Mouse (Mus musculus) mouse trophoblast stem cell (cell line): ENCODE measurements around the gene Rbfox3.
"Not testable (repeated sequence)": the region's sequence is repeated elsewhere in the genome, so short reads cannot be mapped to it uniquely, and the experiment has no call there.

ENCODE experiments used
- in situ Hi-C, 2 experiments: fragments of 300-500 bp; cut with MseI, MboI; formaldehyde crosslinking; loops; 2 replicates in 1 of 2; 3 replicates in 1 of 2; pipeline ENCODE4 v1.15.1; 2025

The Rbfox3 gene

DNA sequence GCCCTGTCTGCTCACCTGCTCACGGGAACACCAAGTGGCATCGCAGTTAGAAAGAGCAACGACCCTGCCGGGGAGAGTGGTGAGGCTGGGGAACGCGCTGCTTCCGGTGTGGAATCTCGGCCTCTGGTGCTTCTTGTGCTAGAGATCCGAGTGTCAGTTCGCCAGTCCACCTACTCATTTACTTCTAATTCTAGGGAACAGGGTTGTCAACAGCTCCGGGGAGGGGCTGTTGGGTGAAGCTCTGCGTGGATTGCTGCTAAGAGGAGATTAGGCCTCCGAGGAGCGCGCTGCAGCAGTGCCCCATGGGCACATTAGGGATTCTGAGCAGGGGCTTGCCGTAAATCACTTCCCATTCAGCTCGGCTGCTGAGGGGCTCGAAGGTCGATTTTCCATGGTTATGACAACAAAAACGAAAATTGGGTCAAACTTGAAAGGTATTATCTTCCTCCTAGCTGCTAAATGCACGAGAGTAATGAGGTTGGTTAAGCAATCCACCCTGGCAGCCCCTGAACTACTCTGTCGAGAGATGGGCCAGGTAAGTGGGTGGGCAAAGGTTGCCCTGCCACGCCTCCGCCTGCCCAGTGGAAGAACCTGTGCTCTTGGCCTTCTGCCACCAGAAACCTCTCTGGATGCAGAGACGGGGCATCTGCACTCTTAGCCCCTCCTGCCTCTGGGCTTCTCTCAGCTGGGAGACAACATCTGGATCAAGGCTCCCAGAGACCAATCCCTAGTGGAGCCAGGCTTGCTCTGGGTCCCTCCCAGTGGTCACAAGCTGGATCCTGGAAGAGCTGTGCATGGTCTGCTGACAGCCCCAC is 85.9 kb downstream of the Rbfox3 start:
- in situ Hi-C loops = no loop called here

DNA sequence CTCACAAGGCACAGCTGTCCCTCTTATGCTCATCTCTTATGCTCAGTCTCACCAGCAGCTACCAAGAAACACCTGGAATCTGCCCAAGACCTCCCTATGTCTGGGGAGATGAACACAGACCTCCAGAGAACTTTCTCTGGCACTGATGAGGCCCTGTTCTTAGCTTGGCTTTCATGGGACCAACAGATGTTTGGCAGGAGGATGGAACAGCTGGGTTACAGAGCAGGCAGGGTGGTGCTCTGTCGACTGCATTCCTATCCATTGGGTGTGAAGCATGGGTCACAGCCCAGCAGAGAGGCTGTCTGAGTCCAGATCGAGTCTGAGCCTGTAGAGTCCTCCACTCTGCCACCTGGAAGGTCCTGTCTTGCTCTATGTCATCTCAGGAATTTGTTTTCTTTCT is 90.0 kb downstream of the Rbfox3 start:
- in situ Hi-C loops = no loop called here

DNA sequence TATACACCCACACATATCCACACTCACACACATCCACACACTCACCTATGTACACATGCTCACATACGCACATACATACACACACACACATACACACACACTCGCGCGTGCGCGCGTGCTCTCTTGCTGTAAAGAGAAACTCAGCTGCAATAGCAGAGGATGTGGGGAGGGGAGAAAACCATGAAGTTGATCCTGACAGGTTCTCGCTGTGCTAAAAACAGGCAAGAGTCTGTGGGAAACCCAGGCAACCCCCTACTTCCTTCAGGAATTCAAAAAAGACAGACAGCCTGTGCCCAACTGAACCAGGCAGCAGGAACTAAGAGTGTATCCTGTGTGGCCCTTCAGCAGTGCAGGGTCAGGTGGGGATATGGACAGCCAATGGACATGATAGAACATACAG is 92.9 kb downstream of the Rbfox3 start:
- in situ Hi-C loops = no loop called here

DNA sequence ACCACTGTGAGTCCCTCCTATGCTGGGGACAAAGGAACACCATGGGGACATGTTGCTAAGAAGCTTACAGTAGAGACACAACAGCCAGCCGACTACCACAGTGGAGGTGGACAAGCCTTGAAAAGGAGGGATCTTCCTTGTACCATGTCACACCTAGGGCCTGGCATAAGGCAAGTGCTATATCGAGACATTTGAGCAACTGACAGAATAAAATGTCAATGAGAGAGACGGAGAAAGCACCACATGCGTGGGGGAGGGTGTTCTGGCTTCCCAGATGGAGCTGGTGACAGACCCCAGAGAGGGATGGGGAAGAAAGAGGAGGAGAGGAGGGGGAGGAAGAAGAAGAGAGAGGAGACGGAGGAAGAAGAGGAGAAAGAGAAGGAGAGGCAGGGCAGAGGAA is 96.3 kb downstream of the Rbfox3 start:
- in situ Hi-C loops = no loop called here

DNA sequence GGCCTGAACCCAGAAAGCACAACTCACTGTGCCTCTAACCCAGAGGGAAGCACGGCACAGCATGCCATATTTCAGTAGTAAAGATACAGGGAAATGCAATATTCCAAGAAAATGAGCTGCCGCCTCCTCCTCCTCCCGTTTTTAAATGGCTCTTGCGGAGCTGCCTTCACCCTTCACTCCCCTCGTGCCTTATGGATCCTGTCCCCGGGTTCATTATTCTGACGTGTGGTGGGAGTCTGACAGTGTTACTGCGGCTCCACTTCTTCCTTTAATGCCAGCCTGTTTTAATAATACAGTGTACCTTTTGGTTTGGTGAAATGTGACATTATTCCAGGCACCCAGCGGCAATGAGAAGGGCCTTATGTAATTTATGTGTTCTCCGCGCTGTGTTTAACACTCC is 97.5 kb downstream of the Rbfox3 start:
- in situ Hi-C loops = no loop called here

DNA sequence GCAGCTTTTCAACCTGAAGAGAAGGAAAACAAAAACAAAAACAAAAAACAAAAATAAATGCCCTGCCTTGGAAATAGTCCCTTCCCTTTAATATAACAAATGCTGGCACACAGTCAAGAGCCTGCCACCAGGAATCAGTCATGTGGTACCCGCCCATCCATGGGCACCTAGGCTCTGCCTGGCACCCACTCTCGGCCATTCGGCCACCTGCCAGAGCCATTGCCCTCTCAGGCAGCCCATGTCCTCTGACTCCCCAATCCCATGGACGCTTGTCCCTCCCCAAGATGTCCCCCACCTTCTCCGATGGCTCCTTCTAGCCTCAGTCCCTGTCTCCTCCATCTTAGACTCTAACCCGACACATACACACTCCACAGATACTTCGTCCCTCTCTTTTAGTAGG is 100.0 kb downstream of the Rbfox3 start:
- in situ Hi-C loops = no loop called here

DNA sequence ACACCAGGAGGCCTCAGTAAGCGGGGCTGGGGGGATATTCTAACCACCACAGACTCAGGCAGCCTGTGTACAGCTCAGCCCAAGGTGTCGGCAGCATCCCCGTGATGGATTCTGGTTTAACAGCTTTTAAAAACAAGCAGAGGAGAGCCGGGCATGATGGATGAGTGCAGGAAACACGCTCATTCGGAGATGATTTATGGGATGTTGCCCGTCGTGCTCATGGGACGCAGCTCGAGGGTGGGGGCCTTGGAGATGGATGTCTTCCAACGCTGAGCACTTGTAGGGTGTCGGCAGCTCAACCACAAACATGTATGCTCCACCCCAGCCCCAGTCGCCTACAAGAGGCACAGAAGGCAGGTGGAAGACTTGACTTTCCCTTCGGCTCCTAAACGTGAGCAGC is 103.9 kb downstream of the Rbfox3 start:
- in situ Hi-C loops = no loop called here

DNA sequence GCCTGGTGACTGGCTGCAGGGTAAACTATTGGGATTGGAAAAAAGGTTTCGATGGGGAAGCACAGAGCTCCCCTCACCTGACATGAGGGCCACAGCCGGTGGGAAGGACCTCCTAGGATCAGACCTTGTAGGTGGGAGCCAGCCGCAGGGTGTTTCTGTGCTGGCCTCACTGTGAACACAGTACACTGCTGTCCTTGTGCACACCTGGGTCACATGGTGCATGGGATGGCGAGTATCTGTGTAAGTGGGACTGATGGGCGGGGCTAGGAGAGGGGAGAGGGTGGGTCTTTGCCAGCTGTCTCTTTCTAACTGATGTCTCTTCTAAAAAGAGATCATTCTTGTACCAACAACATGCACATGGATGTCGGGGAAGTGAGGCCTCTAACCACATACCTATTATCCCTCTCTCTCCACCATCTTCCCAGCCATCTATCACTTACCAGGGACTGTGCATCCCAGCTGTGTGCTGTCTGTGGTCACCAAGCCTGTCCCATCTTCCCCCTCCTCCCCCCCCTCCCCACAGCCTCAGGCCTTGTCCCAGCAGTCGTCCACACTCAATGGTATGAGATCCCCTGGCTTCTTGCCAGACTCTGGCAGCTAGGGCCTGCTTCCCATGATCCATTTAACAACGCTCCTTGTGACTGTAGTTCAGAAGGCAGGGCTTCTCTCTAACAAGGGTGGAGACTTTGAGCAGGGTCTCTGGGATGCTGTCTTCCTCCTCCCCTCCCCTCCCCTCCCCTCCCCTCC is 116.4 kb downstream of the Rbfox3 start:
- in situ Hi-C loops = no loop called here

DNA sequence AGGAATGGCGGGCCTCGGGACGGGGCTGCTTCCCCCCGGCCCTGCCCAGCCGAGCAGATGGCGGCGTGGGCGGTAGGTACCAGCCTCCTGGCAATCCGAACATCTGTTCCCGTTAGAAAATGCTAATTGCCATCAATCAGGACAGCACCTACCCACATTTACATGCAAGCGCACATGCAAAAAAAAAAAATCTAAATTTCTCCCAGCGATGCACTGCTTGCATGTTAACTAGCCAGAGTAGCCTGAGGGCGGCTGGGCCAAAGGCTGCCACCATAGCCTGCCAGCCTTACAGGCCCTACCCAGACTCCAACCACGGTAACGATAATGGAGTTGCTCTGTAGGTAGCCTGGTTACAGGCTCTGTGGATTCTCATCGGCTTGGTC is 117.8 kb downstream of the Rbfox3 start:
- in situ Hi-C loops = no loop called here

DNA sequence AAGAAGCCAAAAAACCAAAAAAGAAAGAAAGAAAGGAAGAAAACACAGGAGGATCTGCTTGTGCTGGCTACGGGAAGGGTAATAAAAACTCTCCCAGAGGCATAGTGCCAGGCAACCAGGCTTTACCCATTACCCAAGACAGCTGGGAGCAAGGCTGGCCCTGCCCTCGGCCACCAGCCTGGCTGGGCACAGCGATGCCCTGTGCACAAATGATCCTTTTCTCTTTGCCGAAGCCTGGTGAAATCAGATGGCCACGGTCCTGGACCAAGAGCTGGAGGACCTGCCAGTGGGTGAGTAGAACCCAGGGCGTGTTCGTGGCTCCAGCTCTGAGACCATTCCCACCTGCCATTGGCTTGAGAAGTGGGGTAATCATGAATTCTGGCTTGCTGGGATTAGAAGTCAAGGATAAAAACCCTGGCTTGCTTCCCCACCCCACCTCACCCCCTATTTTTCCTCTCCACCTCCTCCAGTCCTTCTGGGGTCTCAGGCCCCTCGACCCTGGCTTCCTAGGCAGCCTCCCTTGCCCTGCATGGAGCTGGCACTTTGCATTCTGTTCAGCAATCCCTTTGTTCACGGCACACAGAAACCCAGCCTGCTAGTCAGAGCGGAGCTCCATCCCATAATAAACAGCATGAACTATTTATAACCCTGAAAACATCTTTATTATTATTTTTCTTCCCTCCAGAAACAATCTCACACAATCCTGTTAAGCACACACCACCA is 118.3 kb downstream of the Rbfox3 start:
- in situ Hi-C loops = no loop called here

DNA sequence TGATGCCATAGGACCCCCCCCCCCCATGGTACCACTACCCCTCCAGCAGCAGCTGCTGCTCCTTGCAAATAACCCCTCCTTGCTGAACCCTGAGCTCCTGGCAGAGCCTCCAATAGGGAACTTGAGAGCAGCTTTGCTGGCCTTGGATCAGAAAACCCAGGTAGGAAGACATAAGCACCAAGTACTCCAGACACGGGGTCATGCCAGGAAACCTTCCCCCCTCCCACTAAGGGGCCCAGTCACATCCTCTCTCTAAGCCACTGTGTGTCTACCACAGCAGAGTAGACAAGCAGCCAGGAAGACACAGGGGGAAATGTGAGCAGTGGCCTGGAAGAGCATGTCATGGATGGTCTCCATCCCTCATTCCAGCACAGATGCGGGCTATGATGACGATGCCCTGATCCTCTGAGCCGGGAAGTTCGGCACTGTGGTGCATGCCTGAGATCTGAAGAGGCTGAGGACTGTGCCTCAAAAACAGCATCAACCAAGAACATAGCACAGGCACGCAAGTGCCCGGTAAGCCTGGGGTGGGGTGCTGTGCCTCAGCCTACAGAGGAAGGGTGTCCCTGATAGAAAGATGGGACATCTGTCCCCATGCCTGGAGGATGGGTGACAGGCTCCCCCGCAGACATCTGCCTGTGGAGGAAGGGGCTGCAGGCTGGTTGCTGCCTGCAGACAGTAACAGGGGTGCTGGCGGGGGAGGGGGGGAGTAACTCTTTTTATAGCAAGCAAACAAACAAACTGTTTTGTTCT is 119.1 kb downstream of the Rbfox3 start:
- in situ Hi-C loops = no loop called here

DNA sequence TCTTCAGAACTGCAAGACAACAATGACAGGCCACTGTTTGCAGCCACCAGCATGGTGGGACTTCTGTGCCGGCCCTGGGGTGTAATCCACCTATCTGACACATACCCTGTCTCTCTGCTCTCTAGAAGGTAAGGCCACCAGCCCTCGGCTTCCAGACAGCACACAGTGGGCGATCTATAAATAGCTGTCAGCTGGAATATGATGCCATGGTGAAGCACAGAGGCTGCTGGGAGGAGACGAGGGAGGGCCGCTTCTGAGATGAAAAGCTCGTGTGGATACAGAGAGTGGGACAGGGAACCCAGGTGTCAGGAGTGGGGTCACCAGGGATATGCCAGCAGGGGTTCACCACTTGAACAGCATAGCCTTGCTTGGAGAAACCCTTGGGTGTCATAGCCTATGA is 120.0 kb downstream of the Rbfox3 start:
- in situ Hi-C loops = no loop called here

DNA sequence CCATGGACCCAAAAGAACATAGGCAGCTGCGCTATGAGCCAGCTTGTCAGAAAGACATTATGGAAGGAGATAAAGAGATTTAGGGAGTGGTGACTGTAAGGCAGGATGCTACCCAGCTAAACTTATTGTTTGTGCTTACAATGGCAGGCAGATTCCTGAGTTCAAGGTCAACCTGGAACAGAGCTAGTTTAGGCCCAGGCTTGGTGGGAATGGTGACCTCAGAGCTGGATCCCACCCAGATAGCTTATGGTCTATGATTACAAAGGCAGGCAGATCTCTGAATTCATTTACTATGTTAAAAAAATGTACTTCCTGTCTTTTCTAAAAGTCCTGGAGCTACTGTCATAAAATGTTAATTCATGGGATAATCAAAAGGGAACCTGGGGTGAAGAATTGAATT is 123.3 kb downstream of the Rbfox3 start:
- in situ Hi-C loops = no loop called here

DNA sequence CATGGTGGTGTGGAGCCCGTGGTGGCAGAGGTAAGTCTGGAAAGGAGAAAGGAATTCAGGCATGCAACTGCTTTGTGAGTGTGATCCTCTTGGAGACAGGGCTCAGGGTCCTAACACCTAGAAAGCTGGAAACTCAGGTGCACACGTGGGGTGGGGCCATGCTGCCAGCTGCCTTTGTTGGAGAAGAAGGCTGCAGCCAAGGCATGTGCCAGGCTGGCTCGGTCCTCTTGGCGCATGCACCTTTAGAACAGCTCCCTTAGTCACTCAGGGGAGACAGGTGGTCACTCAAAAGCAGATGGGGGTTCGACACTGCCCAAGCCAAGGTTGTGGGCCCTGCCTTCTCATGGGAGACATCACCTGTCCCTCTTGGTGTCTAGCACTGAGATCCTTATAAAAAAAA is 128.7 kb downstream of the Rbfox3 start:
- in situ Hi-C loops = no loop called here

DNA sequence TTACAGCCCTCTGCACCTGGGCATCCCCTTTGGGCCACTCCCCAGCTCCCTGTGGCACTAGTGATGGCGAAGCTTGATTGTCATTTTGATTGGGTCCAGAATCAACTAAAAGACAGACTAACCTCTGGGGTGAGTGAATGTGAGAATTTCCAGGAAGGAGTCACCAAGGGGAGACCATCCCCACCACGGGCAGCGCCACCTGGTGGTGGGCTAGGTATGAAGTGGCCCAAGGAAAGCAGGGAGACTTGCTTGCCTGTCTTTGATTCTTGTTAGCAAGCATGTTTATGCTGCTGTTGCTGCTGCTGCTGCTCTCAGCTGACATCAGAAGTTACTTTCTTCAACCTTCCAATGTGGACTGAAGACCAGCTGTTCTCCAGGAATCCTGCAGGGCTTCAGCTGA is 135.6 kb downstream of the Rbfox3 start:
- in situ Hi-C loops = no loop called here

DNA sequence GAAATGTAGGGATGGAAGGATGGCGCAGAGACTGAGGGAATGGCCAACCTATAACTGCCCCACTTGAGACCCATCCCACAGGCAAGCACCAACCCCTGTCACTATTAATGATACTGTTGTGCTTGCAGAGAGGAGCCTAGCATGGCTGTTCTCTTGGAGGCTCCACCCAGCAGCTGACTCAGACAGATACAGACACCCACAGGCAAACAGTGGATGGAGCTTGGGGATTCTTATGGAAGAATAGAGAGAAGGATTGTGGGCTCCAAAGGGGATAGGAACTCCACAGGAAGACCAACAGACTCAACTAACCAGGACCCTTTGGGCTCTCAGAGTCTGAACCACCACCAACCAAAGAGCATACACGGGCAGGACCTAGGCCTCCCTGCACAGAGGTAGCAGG is 136.6 kb downstream of the Rbfox3 start:
- in situ Hi-C loops = not testable (repeated sequence)

DNA sequence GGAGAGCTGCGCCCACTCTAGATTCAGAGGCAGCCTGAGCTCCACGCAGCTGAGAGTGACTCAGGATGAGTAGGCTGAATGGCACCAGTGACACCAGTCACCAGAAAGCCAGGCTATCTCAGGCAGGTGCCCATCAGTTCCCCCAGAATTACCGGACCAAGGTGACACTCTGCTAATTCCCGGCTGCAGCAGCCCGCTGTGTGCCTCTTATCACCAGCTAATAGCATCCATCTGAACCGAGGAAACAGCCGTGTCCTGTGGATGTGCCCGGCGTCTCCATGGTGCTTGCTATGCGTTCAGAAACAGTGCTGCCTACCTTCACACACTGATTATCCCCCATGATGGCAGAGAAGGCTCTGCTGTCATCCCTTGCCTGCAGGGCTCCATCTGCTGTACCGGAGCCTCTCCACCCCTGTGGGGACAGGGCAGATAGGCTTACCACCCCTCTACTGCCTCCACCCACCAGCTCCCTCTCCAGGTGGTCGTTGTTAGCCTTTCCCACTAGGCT is 138.3 kb downstream of the Rbfox3 start:
- in situ Hi-C loops = no loop called here

DNA sequence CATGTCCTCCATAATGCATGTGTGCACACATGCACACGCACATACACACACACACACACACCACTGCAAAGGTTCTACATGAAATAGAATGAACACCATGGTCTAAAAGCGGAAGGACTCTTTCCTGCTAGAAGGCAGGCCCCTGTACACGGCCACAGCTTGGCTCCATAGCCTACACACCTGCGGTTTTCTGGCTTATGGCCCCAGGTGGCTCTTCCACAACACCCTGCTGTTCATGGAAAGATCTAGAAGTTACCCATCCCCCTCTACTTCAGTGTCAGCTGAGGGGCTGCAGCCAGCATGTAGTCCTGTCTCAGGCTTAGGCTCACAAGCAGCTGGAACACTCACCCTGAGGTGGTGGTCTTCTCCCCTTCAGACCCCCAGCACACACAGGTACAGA is 140.0 kb downstream of the Rbfox3 start:
- in situ Hi-C loops = no loop called here

DNA sequence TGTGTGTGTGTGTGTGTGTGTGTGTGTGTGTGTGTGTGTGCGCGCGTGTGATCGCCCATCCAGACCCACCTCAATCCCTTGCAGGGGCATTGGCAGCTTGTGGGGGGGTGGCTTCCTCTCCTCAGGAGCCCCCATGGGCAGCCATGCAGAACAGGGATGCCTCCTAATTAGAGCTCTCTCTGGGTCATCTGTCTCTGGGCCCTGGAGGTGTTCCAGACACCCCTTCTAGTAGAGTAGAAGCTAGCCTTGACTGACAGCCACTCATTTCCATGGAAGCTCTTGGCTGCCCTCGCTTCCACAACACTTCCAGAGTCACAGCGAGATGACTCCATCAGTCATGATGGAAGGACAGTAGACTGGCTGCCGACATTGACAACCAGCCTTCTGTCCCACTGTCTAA is 140.6 kb downstream of the Rbfox3 start:
- in situ Hi-C loops = no loop called here

DNA sequence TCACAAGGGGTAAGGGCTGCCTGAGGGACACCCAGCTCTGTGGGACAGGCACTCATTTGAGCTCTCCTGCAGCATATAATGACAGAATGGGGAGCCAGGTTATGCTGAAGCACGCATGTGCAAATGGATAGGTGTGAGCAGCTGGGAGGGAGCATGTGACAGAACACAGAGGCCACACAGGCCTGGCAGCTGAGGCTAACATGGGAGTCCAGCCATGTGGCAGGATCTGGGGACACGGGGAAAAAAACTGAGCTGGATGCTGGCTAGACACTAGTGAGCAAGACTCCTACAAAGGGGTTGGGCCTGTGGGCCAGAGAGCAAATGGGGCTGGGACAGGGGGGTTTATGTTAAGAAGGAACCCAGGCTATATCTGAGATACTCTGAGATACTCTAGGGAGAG is 141.9 kb downstream of the Rbfox3 start:
- in situ Hi-C loops = no loop called here

DNA sequence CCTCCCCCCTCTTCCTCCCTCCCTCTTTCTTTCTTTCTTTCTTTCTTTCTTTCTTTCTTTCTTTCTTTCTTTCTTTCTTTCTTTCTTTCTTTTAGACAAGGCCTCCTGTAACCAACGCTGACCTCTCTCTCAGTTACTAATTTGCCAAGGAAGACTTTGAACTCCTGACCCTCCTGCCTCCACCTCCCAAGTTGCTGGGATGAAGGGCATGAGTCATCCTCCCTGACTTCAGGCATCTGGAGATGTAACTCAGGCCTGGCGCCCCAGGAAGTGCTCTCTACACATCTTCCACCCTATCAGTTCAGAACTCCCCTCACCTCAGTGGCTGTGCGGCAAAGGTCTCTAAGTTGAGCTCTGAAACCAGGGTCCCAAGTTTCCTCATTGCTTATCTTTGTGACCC is 143.0 kb downstream of the Rbfox3 start:
- in situ Hi-C loops = no loop called here

DNA sequence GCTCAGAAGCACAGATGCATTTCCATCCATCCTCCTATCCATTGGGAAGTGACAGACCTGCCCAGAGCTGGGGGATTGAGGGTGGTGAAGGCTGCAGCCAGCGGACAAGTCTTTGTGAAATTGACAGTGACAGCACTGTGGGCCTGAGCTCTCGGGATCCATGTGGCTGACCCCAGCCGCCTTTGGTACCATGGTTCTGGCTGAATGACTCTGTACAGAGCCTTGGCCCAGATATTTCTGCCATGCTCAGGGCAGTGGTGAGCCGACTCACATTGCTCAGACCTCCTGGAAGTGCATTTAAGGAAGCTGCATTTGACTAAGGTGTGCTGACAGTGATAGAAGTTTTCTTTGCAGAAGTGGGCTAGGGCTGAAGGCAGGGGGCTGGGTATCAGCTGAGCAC is 144.0 kb downstream of the Rbfox3 start:
- in situ Hi-C loops = no loop called here
